Mouse (Mus musculus): ENCODE data around the gene A630076J17Rik. TPM values are rescaled to one million over a fixed set of nuclear protein-coding genes. Genes with fewer than 3 reads are reported as not detected.

The A630076J17Rik gene
- polyA plus RNA-seq, 1 experiment = not detected

DNA sequence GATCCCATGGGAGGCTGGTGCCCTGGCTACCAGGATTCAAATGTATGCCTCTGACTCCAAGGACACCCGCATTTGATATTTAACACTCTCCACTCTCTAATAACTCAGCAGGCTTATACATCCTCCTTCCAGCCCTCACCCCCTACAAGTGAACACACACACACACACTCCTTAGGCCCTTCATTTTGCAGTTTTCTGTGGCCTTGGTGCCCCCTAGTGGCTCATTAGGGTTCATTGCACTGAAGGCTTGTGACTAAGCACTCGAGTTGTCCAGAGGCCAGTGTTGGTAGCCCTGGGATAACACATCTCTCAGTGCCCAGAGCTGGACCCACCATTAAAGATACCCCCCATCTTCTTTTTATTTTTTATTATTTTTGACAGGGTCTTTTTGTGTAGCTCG lies 43.4 kb downstream of the A630076J17Rik start:
- peak; percentile 47 to 89 for DNase-seq (ENCODE audit: extremely low spot score in 1 of 2, low spot score in 1 of 2)

DNA sequence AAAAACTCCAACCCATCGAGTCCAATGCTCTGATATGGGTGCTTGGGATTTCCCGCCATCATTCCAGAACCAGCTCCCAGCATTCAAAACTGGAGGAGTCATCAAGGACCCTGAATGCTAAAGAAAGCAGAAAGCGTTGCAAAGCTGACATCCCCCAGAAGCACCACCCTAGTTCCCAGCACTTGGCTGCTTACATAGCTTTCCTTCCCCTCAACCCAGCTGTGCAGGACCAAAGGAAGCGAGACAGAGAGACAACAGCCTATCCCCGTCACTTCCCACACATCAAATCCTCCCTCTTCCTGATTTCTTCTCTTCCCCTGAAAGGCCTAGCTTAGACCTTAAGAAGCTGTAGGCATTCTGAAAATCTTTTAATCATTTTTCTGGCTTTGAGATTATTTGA lies 44.9 kb downstream of the A630076J17Rik start:
- no peak for DNase-seq (ENCODE audit: extremely low spot score in 1 of 2, low spot score in 1 of 2)

DNA sequence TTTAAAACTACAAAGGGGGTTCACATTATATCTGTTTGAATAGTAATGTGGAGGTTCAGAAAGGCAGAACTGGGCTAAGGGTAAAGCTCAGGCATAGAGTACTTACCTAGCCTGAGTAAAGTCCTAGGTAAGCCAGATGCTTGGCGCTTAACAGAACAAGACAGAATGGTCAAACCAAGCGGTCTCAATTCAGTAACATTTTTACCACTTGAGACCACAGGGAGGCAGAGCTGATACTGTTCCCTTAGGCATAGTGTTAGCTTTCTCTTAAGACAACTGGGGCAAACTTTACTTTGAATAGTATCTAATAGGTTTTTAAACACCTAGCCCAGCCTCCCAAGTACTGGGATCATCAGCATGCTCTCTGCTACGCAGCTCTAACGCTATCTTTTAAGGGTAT lies 45.6 kb downstream of the A630076J17Rik start:
- DNase-seq (ENCODE audit: extremely low spot score in 1 of 2, low spot score in 1 of 2) = no peak

DNA sequence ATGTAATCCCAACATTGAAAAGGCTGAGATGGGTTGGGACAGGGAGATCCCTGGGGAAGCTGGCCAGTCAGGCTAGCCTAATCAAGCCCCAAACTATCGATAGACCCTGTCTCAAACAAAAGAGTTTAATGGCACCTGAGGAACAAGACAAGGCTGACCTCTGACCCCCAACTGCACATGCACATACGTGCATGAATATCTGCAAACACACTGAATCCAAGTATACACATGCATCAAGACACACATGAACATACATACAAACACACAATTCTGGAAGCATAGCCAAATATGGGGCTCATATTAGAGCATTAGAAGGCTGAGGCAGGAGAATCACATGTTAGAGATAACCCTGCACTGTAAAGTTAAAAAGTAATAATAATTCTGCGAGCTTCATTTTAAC lies 46.2 kb downstream of the A630076J17Rik start:
- DNase-seq (ENCODE audit: extremely low spot score in 1 of 2, low spot score in 1 of 2) = no peak

DNA sequence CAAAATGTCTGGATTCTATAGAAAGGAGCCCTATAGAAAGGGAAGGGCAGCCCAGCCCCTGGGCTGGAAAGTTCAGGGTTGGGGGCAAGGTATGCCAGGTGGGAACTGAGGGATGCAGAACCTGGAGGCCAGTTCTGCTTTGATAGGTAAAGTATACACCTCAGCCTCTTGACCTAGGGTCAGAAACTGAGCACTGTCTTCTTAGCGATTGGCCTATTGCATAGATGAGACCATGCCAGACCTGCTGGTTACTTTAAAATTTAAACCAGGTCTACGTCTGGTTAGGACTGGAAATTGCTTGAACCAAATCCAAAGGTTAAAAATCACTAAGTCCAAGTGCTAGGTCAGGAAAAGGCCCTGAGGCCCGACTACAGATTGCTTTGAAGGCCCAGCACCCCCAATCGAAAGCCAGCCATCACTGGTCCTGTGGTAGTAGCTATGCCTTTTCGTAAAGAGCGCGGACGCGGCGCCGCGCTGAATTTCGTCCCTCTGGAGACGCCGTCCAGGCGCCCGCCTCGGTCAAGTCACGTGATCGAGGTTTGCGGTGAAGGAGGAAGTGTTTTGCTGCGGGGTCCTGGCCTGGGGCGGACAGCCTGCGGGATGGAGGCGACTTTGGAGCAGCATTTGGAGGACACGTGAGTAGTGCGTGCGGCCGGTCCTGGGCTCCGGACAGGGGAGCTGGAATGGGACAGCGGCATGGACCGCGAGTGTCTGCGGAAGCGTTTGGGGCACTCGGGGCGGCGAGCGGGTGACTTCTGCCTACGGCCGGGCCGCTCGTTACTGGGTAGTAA lies 48.3 kb downstream of the A630076J17Rik start, which contains the start of gene Lamtor5:
Gene Lamtor5 (plus strand): TSS at position 380 of the 791 bp plus-strand sequence.
- DNase-seq (ENCODE audit: extremely low spot score in 1 of 2, low spot score in 1 of 2) = peak; percentile 85 to 94

Other genes starting within 250 kb of the A630076J17Rik start
- gene Kcna3, start 194.4 kb upstream of the A630076J17Rik start, polyA plus RNA-seq (2012; rRNA removed) = 6.3 and 7.3 TPM in 2 replicates
- 38.3 and 40.6 TPM in 2 replicates for gene Kcna2, start 129.5 kb upstream of the A630076J17Rik start, polyA plus RNA-seq (2012; rRNA removed)
- gene Kcna10, start 47.6 kb upstream of the A630076J17Rik start, polyA plus RNA-seq (2012; rRNA removed) = 0.04 and 0.13 TPM in 2 replicates
- gene Cym, start 8.9 kb upstream of the A630076J17Rik start, polyA plus RNA-seq (2012; rRNA removed) = 0.27 and 0.30 TPM in 2 replicates
- gene Prok1, start 9.1 kb downstream of the A630076J17Rik start, polyA plus RNA-seq (2012; rRNA removed) = 0.14 and 0.42 TPM in 2 replicates
- 117 and 121 TPM in 2 replicates for gene Lamtor5, start 48.2 kb downstream of the A630076J17Rik start, polyA plus RNA-seq (2012; rRNA removed)
- gene Slc16a4, start 60.6 kb downstream of the A630076J17Rik start, polyA plus RNA-seq (2012; rRNA removed) = 3.3 and 3.4 TPM in 2 replicates
- gene Rbm15, start 103.1 kb downstream of the A630076J17Rik start, polyA plus RNA-seq (2012; rRNA removed) = 5.3 and 5.9 TPM in 2 replicates
- gene Kcnc4, start 228.9 kb downstream of the A630076J17Rik start, polyA plus RNA-seq (2012; rRNA removed) = 45.5 and 50.1 TPM in 2 replicates

Data from frontal cortex, adult 2 months (tissue).